Mouse (Mus musculus): Measurements from ENCODE around the gene Hist1h4b. TPM values are rescaled to one million over a fixed set of nuclear protein-coding genes. Genes with fewer than 3 reads are reported as not detected.

The Hist1h4b gene
- polyA plus RNA-seq, 1 experiment from 2014 or later: not detected

DNA sequence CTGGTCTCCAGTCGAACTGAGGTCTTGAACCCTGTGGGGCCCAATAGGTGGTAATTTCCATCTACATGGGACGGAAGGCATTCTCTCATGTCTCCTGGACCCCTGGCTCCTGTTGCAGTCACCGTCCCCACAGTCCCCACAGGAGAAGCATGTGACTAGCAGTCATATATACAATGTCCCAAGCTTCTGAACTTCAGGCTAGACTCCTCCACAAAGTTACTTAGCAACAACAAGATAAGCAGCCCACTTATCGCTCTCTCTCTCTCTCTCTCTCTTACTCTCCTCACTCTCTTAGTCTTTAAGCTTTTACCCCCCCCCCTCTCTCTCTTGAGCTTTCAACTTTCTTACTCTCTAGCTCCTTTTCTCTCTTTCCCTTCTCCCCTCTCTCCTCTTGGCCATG lies 32.6 kb upstream of the Hist1h4b start:
- no peaks in the 10 kb centered on the region for H3K4me1 ChIP-seq (replicated peaks; ENCODE audit: control insufficient read depth, insufficient read depth, low read length)
- no peak overlapping the region for H3K27ac ChIP-seq (ENCODE audit: low read length)
- no peak overlapping the region for H3K9ac ChIP-seq (replicated peaks; ENCODE audit: low read depth, low read length)
- H3K9me3 ChIP-seq (ENCODE audit: control insufficient read depth, low read length): no peaks in the 10 kb centered on the region
- WGBS: 91% methylated on average over 4 of the region's 4 CpGs
- H3K4me2 ChIP-seq (ENCODE audit: low read length): no peak overlapping the region
- H3K4me3 ChIP-seq (replicated peaks; ENCODE audit: low read length): no peak overlapping the region
- no peaks in the 10 kb centered on the region for H3K27me3 ChIP-seq (replicated peaks; ENCODE audit: control insufficient read depth, insufficient read depth, low read length)
- H3K36me3 ChIP-seq (ENCODE audit: control insufficient read depth, insufficient read depth): no peaks in the 10 kb centered on the region
- ATAC-seq: no peak

DNA sequence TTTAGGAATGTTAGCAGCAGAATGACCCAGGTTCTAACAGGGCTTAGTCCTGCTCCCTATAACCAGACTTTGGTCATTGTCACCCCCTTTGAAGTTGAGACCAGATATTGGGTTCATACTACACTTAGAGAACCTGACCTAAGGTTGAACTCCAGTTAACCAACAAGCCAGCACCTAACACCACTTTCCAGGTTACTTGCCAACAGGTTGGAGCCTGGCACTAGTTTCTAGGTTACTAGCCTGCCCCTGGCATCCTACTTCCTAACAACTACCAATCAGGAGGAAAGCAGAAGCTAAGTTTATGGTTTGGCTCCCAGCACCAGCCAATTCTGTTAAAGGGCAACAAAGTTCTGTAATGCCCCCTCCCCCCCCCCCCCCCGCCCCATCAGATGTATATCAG lies 31.6 kb upstream of the Hist1h4b start:
- Histone ChIP-seq H3K27me3 (replicated peaks; ENCODE audit: control insufficient read depth, insufficient read depth, low read length) (no peaks in the 10 kb centered on the region), H3K4me2 (ENCODE audit: low read length) (no peak overlapping the region), H3K36me3 (ENCODE audit: control insufficient read depth, insufficient read depth) (no peaks in the 10 kb centered on the region), H3K27ac (ENCODE audit: low read length) (no peak overlapping the region), H3K4me1 (replicated peaks; ENCODE audit: control insufficient read depth, insufficient read depth, low read length) (no peaks in the 10 kb centered on the region), H3K9ac (replicated peaks; ENCODE audit: low read depth, low read length) (no peak overlapping the region), H3K9me3 (ENCODE audit: control insufficient read depth, low read length) (no peaks in the 10 kb centered on the region), H3K4me3 (replicated peaks; ENCODE audit: low read length) (no peak overlapping the region)
- no peak for ATAC-seq
- WGBS: no CpG with 5 or more reads among the region's 1 CpGs

GRCm38 (mm10) chr13:23728472-23729191 lies 28.2 kb upstream of the Hist1h4b start:
- Histone ChIP-seq H3K27me3 (replicated peaks; ENCODE audit: control insufficient read depth, insufficient read depth, low read length) (no peaks in the 10 kb centered on the region), H3K4me1 (replicated peaks; ENCODE audit: control insufficient read depth, insufficient read depth, low read length) (no peaks in the 10 kb centered on the region), H3K36me3 (ENCODE audit: control insufficient read depth, insufficient read depth) (no peaks in the 10 kb centered on the region), H3K9ac (replicated peaks; ENCODE audit: low read depth, low read length) (no peak overlapping the region), H3K27ac (ENCODE audit: low read length) (no peak overlapping the region), H3K4me2 (ENCODE audit: low read length) (no peak overlapping the region), H3K4me3 (replicated peaks; ENCODE audit: low read length) (no peak overlapping the region), H3K9me3 (ENCODE audit: control insufficient read depth, low read length) (no peaks in the 10 kb centered on the region)
- WGBS: 91% methylated on average over 18 of the region's 18 CpGs
- ATAC-seq: no peak

GRCm38 (mm10) chr13:23729192-23729525 lies 27.7 kb upstream of the Hist1h4b start:
- Histone ChIP-seq H3K4me2 (ENCODE audit: low read length) (no peak overlapping the region), H3K9ac (replicated peaks; ENCODE audit: low read depth, low read length) (no peak overlapping the region), H3K27me3 (replicated peaks; ENCODE audit: control insufficient read depth, insufficient read depth, low read length) (no peaks in the 10 kb centered on the region), H3K9me3 (ENCODE audit: control insufficient read depth, low read length) (no peaks in the 10 kb centered on the region), H3K36me3 (ENCODE audit: control insufficient read depth, insufficient read depth) (no peaks in the 10 kb centered on the region), H3K27ac (ENCODE audit: low read length) (no peak overlapping the region), H3K4me1 (replicated peaks; ENCODE audit: control insufficient read depth, insufficient read depth, low read length) (no peaks in the 10 kb centered on the region), H3K4me3 (replicated peaks; ENCODE audit: low read length) (no peak overlapping the region)
- 90% methylated on average over 9 of the region's 9 CpGs for WGBS
- no peak for ATAC-seq

DNA sequence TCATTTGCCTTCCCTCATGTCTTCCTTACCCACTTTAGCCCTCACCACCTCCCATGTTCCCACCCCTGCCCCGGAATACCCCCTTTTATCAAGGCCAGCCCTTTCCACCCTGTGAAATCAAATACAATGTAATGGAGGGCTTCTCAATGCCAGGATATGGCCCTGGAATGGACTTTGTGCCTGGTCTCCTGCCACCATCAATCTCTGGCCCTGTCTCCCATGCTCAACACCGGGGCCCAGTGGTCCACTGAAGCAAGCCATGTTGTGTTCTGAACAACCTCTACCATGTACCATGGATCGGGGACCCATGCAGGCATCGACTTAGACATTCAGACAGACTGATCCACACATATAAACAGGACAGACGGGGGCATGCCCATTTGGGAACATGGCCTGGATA lies 27.1 kb upstream of the Hist1h4b start:
- no peak overlapping the region for H3K27ac ChIP-seq (ENCODE audit: low read length)
- H3K4me1 ChIP-seq (replicated peaks; ENCODE audit: control insufficient read depth, insufficient read depth, low read length): no peaks in the 10 kb centered on the region
- no peaks in the 10 kb centered on the region for H3K36me3 ChIP-seq (ENCODE audit: control insufficient read depth, insufficient read depth)
- no peaks in the 10 kb centered on the region for H3K27me3 ChIP-seq (replicated peaks; ENCODE audit: control insufficient read depth, insufficient read depth, low read length)
- WGBS: 93% methylated on average over 5 of the region's 5 CpGs
- H3K4me2 ChIP-seq (ENCODE audit: low read length): no peak overlapping the region
- no peak overlapping the region for H3K4me3 ChIP-seq (replicated peaks; ENCODE audit: low read length)
- no peak overlapping the region for H3K9ac ChIP-seq (replicated peaks; ENCODE audit: low read depth, low read length)
- no peak for ATAC-seq
- no peaks in the 10 kb centered on the region for H3K9me3 ChIP-seq (ENCODE audit: control insufficient read depth, low read length)

- WGBS: 55% methylated on average over 8 of the region's 8 CpGs
- Histone ChIP-seq H3K27ac (ENCODE audit: low read length) (no peak overlapping the region), H3K9ac (replicated peaks; ENCODE audit: low read depth, low read length) (no peak overlapping the region), H3K27me3 (replicated peaks; ENCODE audit: control insufficient read depth, insufficient read depth, low read length) (no peaks in the 10 kb centered on the region), H3K4me3 (replicated peaks; ENCODE audit: low read length) (no peak overlapping the region), H3K36me3 (ENCODE audit: control insufficient read depth, insufficient read depth) (no peaks in the 10 kb centered on the region), H3K4me1 (replicated peaks; ENCODE audit: control insufficient read depth, insufficient read depth, low read length) (no peaks in the 10 kb centered on the region), H3K4me2 (ENCODE audit: low read length) (no peak overlapping the region), H3K9me3 (ENCODE audit: control insufficient read depth, low read length) (no peaks in the 10 kb centered on the region)
- no peak for ATAC-seq
Measured at GRCm38 (mm10) chr13:23730479-23730878, 26.3 kb upstream of the Hist1h4b start.

DNA sequence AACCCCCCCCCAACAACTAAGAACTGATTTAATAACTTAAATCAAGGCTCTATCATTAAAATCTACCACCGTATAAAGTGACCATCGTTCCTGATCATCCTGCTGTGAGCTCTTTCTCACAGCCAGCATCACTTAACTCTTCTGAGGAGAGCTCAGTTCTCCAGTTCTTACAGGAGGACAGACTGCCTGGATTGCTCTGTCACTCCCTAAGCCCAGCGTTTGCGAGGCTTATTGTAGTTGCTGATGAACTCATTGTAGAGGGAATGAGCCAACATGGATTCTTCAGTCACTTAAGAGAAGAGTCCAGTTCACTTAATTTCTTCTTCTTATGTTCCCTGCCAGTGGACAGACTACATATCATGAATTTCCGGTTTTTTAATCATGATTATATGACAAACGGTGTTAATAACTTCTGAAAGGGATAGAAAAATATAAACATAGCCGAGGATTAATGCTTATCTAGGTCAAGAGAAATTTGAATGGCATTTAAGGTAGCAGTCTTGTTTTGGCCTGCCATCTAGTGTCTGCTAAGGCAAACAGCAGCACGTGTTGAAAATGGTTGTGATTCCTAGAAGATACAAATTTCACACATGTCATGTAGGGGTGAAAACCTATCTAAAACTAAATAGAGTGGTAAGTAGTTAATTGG lies 24.5 kb upstream of the Hist1h4b start:
- peak; percentile 62 for ATAC-seq
- Histone ChIP-seq H3K27me3 (replicated peaks; ENCODE audit: control insufficient read depth, insufficient read depth, low read length) (no peaks in the 10 kb centered on the region), H3K4me3 (replicated peaks; ENCODE audit: low read length) (no peak overlapping the region), H3K9me3 (ENCODE audit: control insufficient read depth, low read length) (no peaks in the 10 kb centered on the region), H3K27ac (ENCODE audit: low read length) (no peak overlapping the region), H3K9ac (replicated peaks; ENCODE audit: low read depth, low read length) (no peak overlapping the region), H3K4me2 (ENCODE audit: low read length) (no peak overlapping the region), H3K4me1 (replicated peaks; ENCODE audit: control insufficient read depth, insufficient read depth, low read length) (no peaks in the 10 kb centered on the region), H3K36me3 (ENCODE audit: control insufficient read depth, insufficient read depth) (no peaks in the 10 kb centered on the region)
- WGBS: 25% methylated on average over 8 of the region's 8 CpGs

- no peak overlapping the region for H3K9ac ChIP-seq (replicated peaks; ENCODE audit: low read depth, low read length)
- H3K27me3 ChIP-seq (replicated peaks; ENCODE audit: control insufficient read depth, insufficient read depth, low read length): no peaks in the 10 kb centered on the region
- no peaks in the 10 kb centered on the region for H3K9me3 ChIP-seq (ENCODE audit: control insufficient read depth, low read length)
- no peak overlapping the region for H3K27ac ChIP-seq (ENCODE audit: low read length)
- WGBS: 82% methylated on average over 5 of the region's 5 CpGs
- peaks cover 16% of the 10 kb centered on the region for H3K4me1 ChIP-seq (replicated peaks; ENCODE audit: control insufficient read depth, insufficient read depth, low read length)
- no peaks in the 10 kb centered on the region for H3K36me3 ChIP-seq (ENCODE audit: control insufficient read depth, insufficient read depth)
- ATAC-seq: no peak
- no peak overlapping the region for H3K4me3 ChIP-seq (replicated peaks; ENCODE audit: low read length)
- H3K4me2 ChIP-seq (ENCODE audit: low read length): no peak overlapping the region
Measured at GRCm38 (mm10) chr13:23737091-23737490, 19.7 kb upstream of the Hist1h4b start.

DNA sequence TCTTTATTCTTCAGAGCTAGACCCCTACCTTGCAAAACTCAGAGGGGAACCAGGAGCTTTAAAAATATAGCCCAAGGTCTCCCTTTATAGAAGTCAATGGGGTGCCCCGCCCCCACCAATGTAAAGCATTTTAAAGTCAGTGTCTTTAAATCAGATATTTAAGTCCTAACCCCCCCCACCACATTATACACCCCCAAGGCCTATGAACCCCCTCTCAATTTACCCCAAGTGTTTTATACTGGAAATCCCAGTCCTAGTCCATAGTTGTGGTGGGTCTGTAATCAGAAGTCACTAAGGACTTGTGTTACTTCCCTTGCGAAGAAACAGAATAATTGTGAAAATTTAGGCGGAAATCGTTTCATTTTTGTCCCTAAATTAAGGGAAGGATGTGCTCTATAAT lies 18.8 kb upstream of the Hist1h4b start:
- peak overlapping the region; percentile 90 for H3K27ac ChIP-seq (ENCODE audit: low read length)

More for the DNA sequence above, 18.8 kb upstream of the Hist1h4b start:
- H3K9ac ChIP-seq (replicated peaks; ENCODE audit: low read depth, low read length): peak overlapping the region; percentile 34; the same call in 1 of the 2 replicates
- H3K4me3 ChIP-seq (replicated peaks; ENCODE audit: low read length): peak overlapping the region; percentile 67
- peak overlapping the region; percentile 97 for H3K4me2 ChIP-seq (ENCODE audit: low read length)
- ATAC-seq: no peak
- H3K9me3 ChIP-seq (ENCODE audit: control insufficient read depth, low read length): no peaks in the 10 kb centered on the region
- no peaks in the 10 kb centered on the region for H3K27me3 ChIP-seq (replicated peaks; ENCODE audit: control insufficient read depth, insufficient read depth, low read length)
- no peaks in the 10 kb centered on the region for H3K36me3 ChIP-seq (ENCODE audit: control insufficient read depth, insufficient read depth)
- peaks cover 16% of the 10 kb centered on the region for H3K4me1 ChIP-seq (replicated peaks; ENCODE audit: control insufficient read depth, insufficient read depth, low read length)
- WGBS: 25% methylated on average over 4 of the region's 4 CpGs

All from forebrain, embryonic 16.5 days (tissue).